Mouse (Mus musculus) thymus, adult 2 months (tissue): ENCODE results near the gene Plk2.

Source experiments
- CTCF ChIP-seq: fragments of 200-500 bp; IDR thresholded peaks from 2 replicates; pipeline ENCODE4 v1.5.1; 2012; ENCODE audit warnings: mild to moderate bottlenecking, control low read depth, low read length, moderate library complexity, borderline replicate concordance; ENCODE audit not compliant: control insufficient read depth, poor library complexity, insufficient read depth; ENCODE audit errors: extremely low read depth
- POLR2A ChIP-seq: fragments of 200-500 bp; IDR thresholded peaks from 2 replicates; pipeline ENCODE4 v1.6.1; 2012; ENCODE audit warnings: mild to moderate bottlenecking, low read length, control low read depth, moderate library complexity; ENCODE audit not compliant: control insufficient read depth, poor library complexity, insufficient read depth; ENCODE audit errors: extremely low read depth

DNA sequence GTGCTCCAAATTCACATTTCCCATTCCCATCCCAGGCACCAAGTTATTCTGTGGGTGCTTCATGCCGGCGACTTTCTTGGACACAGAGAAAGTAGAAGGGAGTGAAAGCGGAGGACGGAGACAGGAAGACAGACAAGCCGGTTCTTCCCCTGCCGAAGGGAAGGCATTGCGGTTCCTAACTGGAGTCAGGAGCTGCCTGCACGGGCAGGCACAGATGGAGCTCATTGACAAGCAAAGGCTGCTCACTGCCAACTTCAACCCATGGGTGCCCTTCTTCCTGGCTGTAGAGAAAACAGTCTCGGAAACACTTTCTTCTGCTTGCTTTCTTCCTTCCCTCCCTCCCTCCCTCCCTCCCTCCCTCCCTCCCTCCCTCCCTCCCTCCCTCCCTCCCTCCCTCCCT, 43.8 kb downstream of the Plk2 start:
- TF ChIP-seq POLR2A (no peak), CTCF (no peak)
